Mouse (Mus musculus): ENCODE measurements around the gene Utp14a. TPM values are rescaled to one million over a fixed set of nuclear protein-coding genes. Genes with fewer than 3 reads are reported as not detected.

Utp14a gene
- 42.4 to 49.4 TPM (median 47.1 TPM) in 4 replicates for total RNA-seq (2023; ENCODE audit: inconsistent age)

DNA sequence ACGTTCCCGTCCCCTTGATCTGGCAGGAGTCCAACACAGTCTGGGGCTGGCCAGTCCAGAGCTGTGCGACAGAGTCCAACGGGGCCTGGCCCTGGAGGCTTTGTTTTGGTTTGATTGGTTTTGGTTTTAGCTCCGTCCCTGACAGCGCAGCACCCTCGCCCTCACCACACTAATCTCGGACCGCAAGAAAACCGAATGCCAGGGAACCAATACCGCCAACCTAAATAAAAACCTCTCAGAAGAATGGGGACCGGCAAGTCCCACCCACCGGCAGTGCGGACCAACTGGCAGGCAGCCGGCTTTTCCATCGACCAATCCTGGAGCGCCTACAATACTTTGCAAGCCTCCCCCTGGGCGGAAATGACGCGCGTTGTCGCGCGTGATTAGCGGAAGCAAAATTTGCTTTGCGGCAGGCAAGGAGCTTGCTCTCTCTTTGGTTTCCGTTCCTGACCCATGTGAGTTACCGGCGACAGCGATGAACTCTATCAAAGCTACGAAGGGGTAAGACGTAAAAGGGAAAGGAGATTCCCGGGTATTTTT lies at the start of gene Utp14a:
Gene Utp14a (plus strand): TSS at position 395 of the 540 bp plus-strand sequence.

DNA sequence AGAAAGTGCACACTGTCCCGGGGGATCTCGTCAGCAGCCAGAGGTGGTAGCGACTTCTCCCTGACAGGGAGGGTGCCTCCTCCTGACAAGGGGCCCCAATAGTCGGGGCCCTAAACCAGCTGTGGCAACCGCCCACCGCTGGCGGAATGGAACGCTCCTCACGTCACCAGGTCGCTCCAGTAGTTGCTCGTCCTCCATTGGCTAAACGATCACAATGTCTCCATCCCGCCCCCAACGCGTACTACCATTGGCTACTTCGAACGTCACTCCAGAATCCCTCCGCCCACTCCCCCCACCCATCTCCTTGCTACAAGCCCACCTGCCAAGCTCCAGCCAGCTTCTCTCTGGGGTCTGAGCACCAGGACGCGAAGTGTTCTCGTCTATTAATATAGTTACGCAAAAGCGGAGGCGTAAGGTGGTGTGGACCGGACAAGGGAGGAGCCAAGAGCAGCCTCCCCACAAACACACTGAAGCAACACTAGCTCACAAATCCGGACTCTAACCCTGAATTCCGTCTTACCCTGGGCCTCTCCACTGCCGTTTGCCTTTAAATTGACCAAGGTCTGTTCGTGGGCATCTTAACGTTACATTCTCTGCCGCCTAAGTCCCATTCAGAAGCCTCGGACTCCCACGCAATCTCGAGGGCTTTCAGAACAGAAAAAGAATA lies 48.0 kb upstream of the Utp14a start, which contains the start of gene Zdhhc9:
Gene Zdhhc9 (minus strand): TSS at position 360 of the 667 bp plus-strand sequence.

Other genes with a start within 250 kb of the Utp14a start
- gene Apln, start 222.0 kb upstream of the Utp14a start, total RNA-seq (2023; ENCODE audit: inconsistent age), result not detected in 4 replicates
- 0.19 TPM in 1 of 4 replicates, not detected in the others for gene Xpnpep2, start 148.1 kb upstream of the Utp14a start, total RNA-seq (2023; ENCODE audit: inconsistent age)
- gene Sash3, start 110.4 kb upstream of the Utp14a start, total RNA-seq (2023; ENCODE audit: inconsistent age), result 192 to 211 TPM (median 201 TPM) in 4 replicates
- 23.9 to 25.9 TPM (median 25.1 TPM) in 4 replicates for gene Zdhhc9, start 48.0 kb upstream of the Utp14a start, total RNA-seq (2023; ENCODE audit: inconsistent age)
- 5.5 to 7.8 TPM (median 5.8 TPM) in 4 replicates for gene Bcorl1, start 84.5 kb downstream of the Utp14a start, total RNA-seq (2023; ENCODE audit: inconsistent age)
- 101 to 103 TPM (median 103 TPM) in 4 replicates for gene Elf4, start 206.3 kb downstream of the Utp14a start, total RNA-seq (2023; ENCODE audit: inconsistent age)

All from B cell, adult (primary cell).